Mouse (Mus musculus) kidney, embryonic 14.5 days (tissue): Measurements from ENCODE around the gene Acot7. TPM values are rescaled to one million over a fixed set of nuclear protein-coding genes. Genes with fewer than 3 reads are reported as not detected.

Source experiments
- ATAC-seq: fragments of 200-750 bp; cut with Nextera tagmentation; 2 replicates; pipeline ENCODE4 v1.8.0; 2017; ENCODE audit warnings: moderate number of reproducible peaks, mild to moderate bottlenecking, moderate TSS enrichment, moderate library complexity; ENCODE audit not compliant: low FRiP score, low TSS enrichment
- H3K27ac ChIP-seq: fragments of 300-500 bp; sonication (generic); 2 replicates; pipeline ENCODE4 v1.5.1; 2014; ENCODE audit warnings: low read depth, mild to moderate bottlenecking, low read length, moderate library complexity, mixed read lengths
- H3K27me3 ChIP-seq: fragments of 300-500 bp; sonication (generic); 2 replicates; pipeline ENCODE4 v1.6.1; 2014; ENCODE audit warnings: mild to moderate bottlenecking, low read length; ENCODE audit not compliant: control insufficient read depth, insufficient read depth
- H3K36me3 ChIP-seq: fragments of 300-500 bp; sonication (generic); 2 replicates; pipeline ENCODE4 v1.6.1; 2014; ENCODE audit warnings: low read length, mixed read lengths; ENCODE audit not compliant: control insufficient read depth, insufficient read depth
- H3K4me1 ChIP-seq: fragments of 300-500 bp; sonication (generic); 2 replicates; pipeline ENCODE4 v1.6.1; 2014; ENCODE audit warnings: low read length, mixed read lengths; ENCODE audit not compliant: control insufficient read depth, insufficient read depth
- H3K4me2 ChIP-seq: fragments of 300-500 bp; sonication (generic); replicated peaks from 2 replicates; pipeline ENCODE4 v1.6.1; 2014; ENCODE audit warnings: low read depth, mild to moderate bottlenecking, low read length
- H3K4me3 ChIP-seq: fragments of 300-500 bp; sonication (generic); 2 replicates; pipeline ENCODE4 v1.5.1; 2014; ENCODE audit warnings: mild to moderate bottlenecking, low read length
- H3K9ac ChIP-seq: fragments of 300-500 bp; sonication (generic); 2 replicates; pipeline ENCODE4 v1.6.1; 2014; ENCODE audit warnings: low read depth, mild to moderate bottlenecking, low read length, moderate library complexity
- H3K9me3 ChIP-seq: fragments of 300-500 bp; sonication (generic); 2 replicates; pipeline ENCODE4 v1.6.1; 2016; ENCODE audit warnings: low read length; ENCODE audit not compliant: control insufficient read depth
- whole genome bisulfite sequencing: fragments of 180-500 bp; shearing (Covaris S2); extraction: QIAGEN DNeasy Blood & Tissue Kit; methylation state at CpG from one replicate; pipeline ENCODE4 v1.1.7; 2014; 5-methylcytosine and 5-hydroxymethylcytosine counted together
- polyA plus RNA-seq: library from polyadenylated mRNA; unstranded; fragments of >200 nt; fragmentation: Nextera tagmentation; extraction: Ambion mirVana; gene quantifications from 2 replicates; pipeline ENCODE4 v1.2.1, GENCODE M21; 2014

The Acot7 gene
- polyA plus RNA-seq, 1 experiment from 2014 or later = 64.4 TPM

DNA sequence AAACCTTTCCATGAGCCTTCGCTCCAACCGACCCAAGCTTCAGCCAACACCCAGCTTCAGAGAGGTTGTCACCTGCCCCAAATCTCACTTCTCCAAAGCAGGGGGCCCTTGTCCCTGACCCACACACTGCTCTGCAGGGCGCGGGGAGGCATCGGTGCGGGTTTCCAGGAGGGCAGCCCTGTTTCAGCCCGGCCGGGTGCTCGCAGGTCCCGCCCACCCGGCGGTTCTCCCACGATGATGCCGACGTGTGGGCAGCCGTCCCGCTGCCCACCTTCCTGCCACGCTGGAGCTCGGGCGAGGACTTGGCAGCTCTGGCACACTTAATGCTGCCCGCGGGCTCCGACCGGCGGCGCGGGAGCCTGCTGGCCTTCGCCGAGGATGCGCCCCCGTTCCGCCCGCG is 104.8 kb downstream of the Acot7 start:
- WGBS = 14% methylated on average over 33 of the region's 34 CpGs
- H3K36me3 ChIP-seq = peaks cover 5% of the 10 kb centered on the region; the same call in 1 of the 2 replicates
- no peaks in the 10 kb centered on the region for H3K9me3 ChIP-seq
- no peak overlapping the region for H3K27ac ChIP-seq
- peak overlapping the region; percentile 62 for H3K4me2 ChIP-seq
- peaks cover 12% of the 10 kb centered on the region for H3K4me1 ChIP-seq
- peak overlapping the region; percentile 25 for H3K4me3 ChIP-seq
- H3K27me3 ChIP-seq = peaks cover 63% of the 10 kb centered on the region
- ATAC-seq = no peak
- H3K9ac ChIP-seq = peak overlapping the region; percentile 45

DNA sequence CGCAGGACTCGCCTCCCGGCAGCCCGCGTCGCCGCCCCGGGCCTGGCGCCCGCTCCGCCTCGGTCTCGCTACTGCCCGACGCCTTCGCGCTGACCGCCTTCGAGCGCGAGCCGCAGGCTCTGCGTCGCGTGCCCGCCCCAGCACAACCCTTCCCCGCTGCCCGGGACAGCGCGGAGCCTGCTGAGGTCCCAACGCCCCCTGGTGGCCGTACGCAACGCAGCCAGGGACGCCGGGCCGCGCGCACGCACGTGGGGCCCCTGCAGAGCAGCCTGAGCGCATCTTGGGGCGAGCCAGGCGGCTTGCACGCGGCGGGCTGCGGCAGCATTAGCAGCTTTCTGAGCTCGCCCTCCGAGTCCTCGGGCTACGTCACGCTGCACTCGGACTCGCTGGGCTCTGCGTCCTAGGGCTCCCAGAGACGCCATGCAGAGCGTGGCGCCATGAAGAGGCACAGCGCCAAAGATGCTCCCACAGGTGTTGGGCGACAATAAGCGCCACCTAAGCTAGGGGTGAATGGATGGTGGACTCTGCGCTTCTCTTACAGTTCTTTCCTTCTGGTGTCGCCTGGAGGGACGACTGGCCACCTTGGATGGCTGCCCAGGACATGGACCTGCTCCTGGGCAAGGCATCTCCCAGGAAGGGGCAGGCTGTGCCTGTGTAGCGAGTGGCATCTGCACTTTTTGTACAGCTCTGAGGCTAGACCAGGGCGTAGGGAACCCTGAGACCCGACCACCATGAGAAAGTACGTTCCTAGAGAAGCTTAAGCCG is 105.4 kb downstream of the Acot7 start:
- Histone ChIP-seq H3K9ac (peak overlapping the region; percentile 45; the same call in 1 of the 2 replicates), H3K4me2 (peak overlapping the region; percentile 62)
- WGBS = 6% methylated on average over 67 of the region's 70 CpGs

DNA sequence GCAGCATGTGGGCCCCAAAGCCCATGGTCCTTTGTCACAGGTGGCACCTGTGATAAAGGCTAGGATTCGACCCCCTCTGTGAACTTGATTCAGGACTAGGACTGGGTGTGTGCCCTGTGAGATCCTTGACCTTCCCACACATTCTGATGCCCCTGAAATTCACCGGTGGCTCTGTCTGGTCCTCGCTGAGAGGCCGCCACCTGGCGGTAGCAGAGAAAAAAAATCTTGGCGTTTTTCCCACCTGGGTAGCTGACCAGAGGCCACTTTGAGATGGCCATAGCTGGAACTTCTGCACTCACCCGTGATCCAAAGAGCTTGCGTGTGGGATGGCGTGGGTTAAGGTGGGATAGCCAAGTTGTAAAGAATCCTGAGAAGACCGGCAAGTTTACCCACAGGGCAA is 107.6 kb downstream of the Acot7 start:
- Histone ChIP-seq H3K9ac (no peak overlapping the region), H3K27ac (no peak overlapping the region), H3K4me1 (peaks cover 15% of the 10 kb centered on the region), H3K4me2 (no peak overlapping the region), H3K9me3 (no peaks in the 10 kb centered on the region), H3K36me3 (no peaks in the 10 kb centered on the region), H3K27me3 (peaks cover 83% of the 10 kb centered on the region), H3K4me3 (no peak overlapping the region)
- WGBS = 4% methylated on average over 10 of the region's 10 CpGs
- no peak for ATAC-seq

More for the DNA sequence above, 105.4 kb downstream of the Acot7 start:
- ATAC-seq = peak; percentile 88
- peaks cover 12% of the 10 kb centered on the region for H3K4me1 ChIP-seq
- peaks cover 69% of the 10 kb centered on the region for H3K27me3 ChIP-seq
- peaks cover 5% of the 10 kb centered on the region; the same call in 1 of the 2 replicates for H3K36me3 ChIP-seq
- no peaks in the 10 kb centered on the region for H3K9me3 ChIP-seq
- no peak overlapping the region for H3K27ac ChIP-seq
- H3K4me3 ChIP-seq = peak overlapping the region; percentile 25

DNA sequence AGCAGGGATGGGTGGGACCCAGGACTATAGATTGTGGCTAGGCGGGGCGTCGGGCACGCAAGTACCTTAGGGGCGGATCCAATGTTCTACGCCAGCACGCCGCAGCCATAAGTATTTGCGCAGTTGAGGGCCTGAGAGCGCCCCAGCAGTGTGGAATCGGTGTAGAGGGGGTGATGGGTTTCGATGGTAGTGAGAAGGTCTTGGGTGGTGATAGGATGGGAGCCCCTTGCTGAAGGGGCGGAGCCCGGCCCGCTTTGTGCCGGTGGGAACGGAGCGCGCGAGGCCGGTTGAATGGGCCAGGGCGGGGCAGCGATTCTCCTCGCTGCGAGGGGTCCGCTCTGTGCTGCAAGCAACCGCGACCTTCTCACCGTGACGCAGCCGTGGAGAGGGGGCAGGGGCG is 108.2 kb downstream of the Acot7 start:
- WGBS = 4% methylated on average over 32 of the region's 32 CpGs
- Histone ChIP-seq H3K4me3 (peak overlapping the region; percentile 8; the same call in 1 of the 2 replicates), H3K36me3 (no peaks in the 10 kb centered on the region), H3K27ac (no peak overlapping the region), H3K27me3 (peaks cover 89% of the 10 kb centered on the region), H3K4me1 (peaks cover 15% of the 10 kb centered on the region), H3K9me3 (no peaks in the 10 kb centered on the region), H3K9ac (no peak overlapping the region), H3K4me2 (peak overlapping the region; percentile 15)
- no peak for ATAC-seq

DNA sequence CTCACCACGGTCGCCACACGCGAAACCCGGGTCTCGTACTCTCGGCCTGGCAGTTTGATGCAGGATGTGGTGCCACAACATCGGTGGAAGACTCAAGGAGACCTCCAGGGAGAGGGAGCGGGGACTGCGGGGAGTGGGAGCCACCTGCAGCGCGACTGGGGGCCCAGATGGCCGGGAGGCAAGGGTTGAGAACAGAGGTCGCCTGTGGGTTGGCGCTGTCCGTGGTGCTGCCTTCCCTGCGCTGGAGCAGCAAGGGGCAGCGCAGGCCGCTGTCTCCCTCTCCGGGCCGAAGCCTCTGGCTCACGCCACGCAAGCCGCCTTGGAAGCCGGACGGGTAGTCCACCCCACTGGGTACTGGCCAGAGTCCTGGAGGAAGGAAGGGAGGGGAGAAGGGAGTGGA is 109.0 kb downstream of the Acot7 start:
- no peak overlapping the region for H3K4me2 ChIP-seq
- no peaks in the 10 kb centered on the region for H3K36me3 ChIP-seq
- no peak overlapping the region for H3K27ac ChIP-seq
- no peaks in the 10 kb centered on the region for H3K9me3 ChIP-seq
- H3K4me1 ChIP-seq = peaks cover 15% of the 10 kb centered on the region
- H3K27me3 ChIP-seq = peaks cover 90% of the 10 kb centered on the region
- H3K4me3 ChIP-seq = no peak overlapping the region
- ATAC-seq = no peak
- no peak overlapping the region for H3K9ac ChIP-seq
- 3% methylated on average over 26 of the region's 26 CpGs for WGBS

DNA sequence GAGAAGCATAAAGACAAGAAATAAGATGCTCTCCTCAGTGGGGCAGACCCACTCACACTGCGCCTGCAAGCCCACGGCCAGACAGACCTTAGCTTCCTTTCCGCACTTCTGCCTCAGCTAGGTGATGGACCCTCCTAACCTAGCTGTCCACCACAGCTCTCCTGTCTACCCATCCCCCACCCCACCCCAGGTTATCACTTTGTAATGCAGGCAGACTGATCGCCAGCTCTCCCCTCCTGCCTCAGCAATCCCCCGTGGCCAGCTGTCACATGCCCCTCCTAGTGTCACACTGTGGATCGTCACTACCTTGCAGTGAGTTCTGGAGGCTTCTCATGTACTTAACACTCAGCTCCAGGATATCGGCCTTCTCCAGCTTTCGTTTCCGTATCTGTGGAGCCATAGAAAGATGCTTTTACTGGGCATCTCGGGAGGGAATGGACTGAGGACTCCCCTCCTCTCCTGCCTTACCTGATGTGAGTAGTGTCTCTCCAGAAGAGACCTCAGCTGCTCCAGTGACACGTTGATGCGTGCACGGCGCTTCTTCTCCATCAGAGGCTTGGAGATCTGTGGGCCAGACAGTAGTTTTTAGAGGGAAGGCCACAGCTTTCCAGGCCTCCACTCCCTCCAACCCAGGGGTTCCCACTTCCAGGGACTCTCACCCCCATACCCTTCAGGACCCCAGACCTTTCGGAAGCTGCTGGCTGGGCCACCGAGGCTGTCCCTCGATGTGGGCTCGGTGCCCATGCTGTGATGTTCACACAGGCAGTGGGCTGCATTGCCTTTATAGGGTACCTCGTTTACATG is 109.6 kb downstream of the Acot7 start:
- Histone ChIP-seq H3K27me3 (peaks cover 90% of the 10 kb centered on the region), H3K4me3 (no peak overlapping the region), H3K9ac (no peak overlapping the region), H3K4me2 (no peak overlapping the region), H3K4me1 (peaks cover 18% of the 10 kb centered on the region), H3K9me3 (no peaks in the 10 kb centered on the region), H3K27ac (no peak overlapping the region), H3K36me3 (no peaks in the 10 kb centered on the region)
- WGBS = 6% methylated on average over 19 of the region's 19 CpGs
- ATAC-seq = no peak

DNA sequence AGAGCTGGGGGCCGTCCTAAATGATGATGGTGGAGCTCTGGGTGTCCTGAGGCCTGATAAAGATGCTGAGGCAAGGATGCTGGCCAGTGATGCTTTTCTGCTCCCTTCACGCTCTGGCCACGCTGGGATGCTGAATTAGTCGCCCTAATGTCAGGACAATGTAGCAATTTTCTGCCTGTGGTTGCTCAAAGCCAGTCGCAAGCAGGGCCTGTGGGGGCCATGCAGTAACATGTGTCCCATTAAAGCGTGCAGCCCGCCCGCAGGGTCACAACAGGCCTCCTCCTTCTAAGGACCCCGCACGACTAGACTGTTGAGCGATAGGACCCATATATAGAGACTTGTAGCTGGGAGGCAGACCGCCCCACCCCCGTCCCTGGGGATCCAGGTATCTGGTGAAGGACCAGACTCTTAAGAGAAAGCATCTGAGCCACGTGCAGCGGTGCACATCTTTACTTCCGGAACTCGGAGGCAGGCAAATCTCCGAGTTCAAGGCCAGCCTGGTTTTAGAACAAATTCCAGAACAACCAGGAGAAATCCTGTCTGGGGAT is 110.5 kb downstream of the Acot7 start:
- H3K36me3 ChIP-seq = no peaks in the 10 kb centered on the region
- H3K4me3 ChIP-seq = no peak overlapping the region
- peaks cover 92% of the 10 kb centered on the region for H3K27me3 ChIP-seq
- ATAC-seq = no peak
- 48% methylated on average over 18 of the region's 18 CpGs for WGBS
- H3K27ac ChIP-seq = no peak overlapping the region
- no peaks in the 10 kb centered on the region for H3K9me3 ChIP-seq
- H3K9ac ChIP-seq = no peak overlapping the region
- no peak overlapping the region for H3K4me2 ChIP-seq
- peaks cover 11% of the 10 kb centered on the region for H3K4me1 ChIP-seq

DNA sequence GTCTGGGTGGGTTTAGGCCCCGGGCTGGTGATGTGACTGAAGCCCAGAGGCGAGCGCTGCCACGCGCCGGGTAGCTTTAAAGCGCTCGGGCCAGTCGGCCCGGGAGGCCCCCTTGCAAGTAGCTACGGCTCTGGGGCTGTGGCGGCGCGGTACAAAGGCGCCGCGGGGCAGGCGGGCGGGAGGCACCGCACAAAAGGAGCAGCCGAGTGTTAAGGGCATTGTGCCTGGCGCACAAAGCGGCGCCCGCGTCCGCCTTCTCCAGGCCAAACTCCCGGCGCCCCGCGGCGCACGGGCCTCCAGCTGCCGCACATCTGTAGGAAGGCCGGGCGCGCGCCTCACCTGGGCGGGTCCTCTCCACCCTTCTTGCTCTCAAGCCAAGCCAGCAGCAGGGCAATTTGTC is 112.5 kb downstream of the Acot7 start:
- peaks cover 11% of the 10 kb centered on the region for H3K4me1 ChIP-seq
- under 1% methylated on average over 39 of the region's 39 CpGs for WGBS
- ATAC-seq = no peak
- H3K4me3 ChIP-seq = peak overlapping the region; percentile 22
- H3K36me3 ChIP-seq = no peaks in the 10 kb centered on the region
- no peaks in the 10 kb centered on the region for H3K9me3 ChIP-seq
- H3K9ac ChIP-seq = no peak overlapping the region
- H3K4me2 ChIP-seq = peak overlapping the region; percentile 35
- H3K27me3 ChIP-seq = peaks cover 82% of the 10 kb centered on the region
- no peak overlapping the region for H3K27ac ChIP-seq

DNA sequence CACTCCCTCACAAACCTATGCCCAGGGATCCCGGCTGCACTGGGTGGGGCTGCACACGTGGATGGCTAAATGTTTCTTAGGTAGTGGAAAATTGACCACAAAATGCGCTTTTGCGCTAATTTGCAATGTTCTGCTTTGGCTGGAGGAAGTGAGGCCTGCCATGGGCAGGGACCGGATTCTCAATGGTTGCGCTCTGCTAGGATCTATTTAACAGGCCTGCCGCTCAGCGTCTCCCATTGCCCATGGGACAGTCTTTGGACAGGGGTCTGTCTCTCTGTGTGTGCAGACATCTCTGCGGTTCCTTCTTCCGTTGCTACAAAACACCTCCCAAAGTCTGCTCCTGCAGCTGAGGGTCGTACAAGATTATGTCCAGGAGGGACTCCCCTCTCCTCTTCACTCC is 113.1 kb downstream of the Acot7 start:
- Histone ChIP-seq H3K27me3 (peaks cover 76% of the 10 kb centered on the region), H3K36me3 (no peaks in the 10 kb centered on the region), H3K9ac (no peak overlapping the region), H3K4me1 (peaks cover 11% of the 10 kb centered on the region), H3K4me2 (no peak overlapping the region), H3K9me3 (no peaks in the 10 kb centered on the region), H3K27ac (no peak overlapping the region), H3K4me3 (no peak overlapping the region)
- WGBS = 13% methylated on average over 11 of the region's 11 CpGs
- ATAC-seq = no peak
